Mouse (Mus musculus) MEL (cell line): ENCODE measurements at regions not wholly inside any gene's neighbourhood (a gene's known extent, or its start where the extent isn't known, plus 50 kb on each side); places are given as distances from the start of the nearest gene placed in this dataset.
"Not testable (repeated sequence)": the region's sequence is repeated elsewhere in the genome, so short reads cannot be mapped to it uniquely, and the experiment has no call there.

Experiments
- DNase-seq: peaks from one replicate; pipeline ENCODE4 v3.0.0; 2011; ENCODE audit warnings: low read depth, low spot score
- H3K27ac ChIP-seq: 2 replicates; pipeline ENCODE4 v1.5.1; 2012; ENCODE audit warnings: low read depth, mild to moderate bottlenecking, control low read depth, low read length, moderate library complexity; ENCODE audit not compliant: control insufficient read depth
- H3K27me3 ChIP-seq, 2 experiments: fragments of 150-350 bp in 1 of 2; sonication (generic) in 1 of 2; 2 replicates each; pipeline ENCODE4 v1.6.1; 2012; ENCODE audit warnings: low read length in 2 of 2, mild to moderate bottlenecking in 2 of 2, improper control_type of control experiment in 1 of 2, moderate library complexity in 1 of 2; ENCODE audit not compliant: insufficient read depth in 2 of 2, control insufficient read depth in 1 of 2
- H3K36me3 ChIP-seq, 2 experiments: 2 replicates each; pipeline ENCODE4 v1.6.1; 2012 to 2014; ENCODE audit warnings: low read length in 2 of 2, improper control_type of control experiment in 1 of 2, inconsistent platforms in 1 of 2, mild to moderate bottlenecking in 1 of 2; ENCODE audit not compliant: insufficient read depth in 2 of 2, control insufficient read depth in 1 of 2
- H3K4me1 ChIP-seq, 2 experiments: fragments of 150-350 bp in 1 of 2; sonication (generic) in 1 of 2; 2 replicates each; pipeline ENCODE4 v1.6.1; 2012; ENCODE audit warnings: low read length in 2 of 2, improper control_type of control experiment in 1 of 2, mild to moderate bottlenecking in 1 of 2; ENCODE audit not compliant: insufficient read depth in 2 of 2, control insufficient read depth in 1 of 2
- H3K4me3 ChIP-seq, 2 experiments: fragments of 150-350 bp in 1 of 2; sonication (generic) in 1 of 2; 2 replicates each; pipeline ENCODE4 v1.5.1; 2012; ENCODE audit warnings: low read depth in 2 of 2, low read length in 2 of 2, mild to moderate bottlenecking in 2 of 2, moderate library complexity in 2 of 2, control low read depth in 1 of 2, improper control_type of control experiment in 1 of 2; ENCODE audit not compliant: control insufficient read depth in 1 of 2, insufficient read depth in 1 of 2
- H3K79me2 ChIP-seq: 2 replicates; pipeline ENCODE4 v1.6.1; 2012; ENCODE audit warnings: mild to moderate bottlenecking, low read length, moderate library complexity; ENCODE audit not compliant: control insufficient read depth, poor library complexity, insufficient read depth
- H3K9ac ChIP-seq: 2 replicates; pipeline ENCODE4 v1.6.1; 2012; ENCODE audit warnings: low read depth, mild to moderate bottlenecking, control low read depth, low read length, moderate library complexity; ENCODE audit not compliant: control insufficient read depth, poor library complexity, severe bottlenecking
- H3K9me3 ChIP-seq: fragments of 150-350 bp; sonication (generic); replicated peaks from 2 replicates; pipeline ENCODE4 v1.6.1; 2012; ENCODE audit warnings: mild to moderate bottlenecking, low read length, improper control_type of control experiment, moderate library complexity; ENCODE audit not compliant: insufficient read depth
- CHD1 ChIP-seq: IDR thresholded peaks from 2 replicates; pipeline ENCODE4 v1.6.1; 2012; ENCODE audit warnings: low read depth, mild to moderate bottlenecking, inconsistent platforms, low read length, improper control_type of control experiment
- ETS1 ChIP-seq: IDR thresholded peaks from 2 replicates; pipeline ENCODE4 v1.6.1; 2012; ENCODE audit warnings: low read depth, mild to moderate bottlenecking, inconsistent platforms, low read length, improper control_type of control experiment, moderate library complexity
- MXI1 ChIP-seq: IDR thresholded peaks from 2 replicates; pipeline ENCODE4 v1.6.1; 2011; ENCODE audit warnings: mild to moderate bottlenecking, low read depth, low read length, improper control_type of control experiment
- MYB ChIP-seq: IDR thresholded peaks from 2 replicates; pipeline ENCODE4 v1.6.1; 2011; ENCODE audit warnings: mild to moderate bottlenecking, low read depth, low read length, improper control_type of control experiment
- TCF12 ChIP-seq: IDR thresholded peaks from 2 replicates; pipeline ENCODE4 v1.6.1; 2014; ENCODE audit warnings: low read depth, mild to moderate bottlenecking, inconsistent platforms, low read length, improper control_type of control experiment, moderate library complexity

DNA sequence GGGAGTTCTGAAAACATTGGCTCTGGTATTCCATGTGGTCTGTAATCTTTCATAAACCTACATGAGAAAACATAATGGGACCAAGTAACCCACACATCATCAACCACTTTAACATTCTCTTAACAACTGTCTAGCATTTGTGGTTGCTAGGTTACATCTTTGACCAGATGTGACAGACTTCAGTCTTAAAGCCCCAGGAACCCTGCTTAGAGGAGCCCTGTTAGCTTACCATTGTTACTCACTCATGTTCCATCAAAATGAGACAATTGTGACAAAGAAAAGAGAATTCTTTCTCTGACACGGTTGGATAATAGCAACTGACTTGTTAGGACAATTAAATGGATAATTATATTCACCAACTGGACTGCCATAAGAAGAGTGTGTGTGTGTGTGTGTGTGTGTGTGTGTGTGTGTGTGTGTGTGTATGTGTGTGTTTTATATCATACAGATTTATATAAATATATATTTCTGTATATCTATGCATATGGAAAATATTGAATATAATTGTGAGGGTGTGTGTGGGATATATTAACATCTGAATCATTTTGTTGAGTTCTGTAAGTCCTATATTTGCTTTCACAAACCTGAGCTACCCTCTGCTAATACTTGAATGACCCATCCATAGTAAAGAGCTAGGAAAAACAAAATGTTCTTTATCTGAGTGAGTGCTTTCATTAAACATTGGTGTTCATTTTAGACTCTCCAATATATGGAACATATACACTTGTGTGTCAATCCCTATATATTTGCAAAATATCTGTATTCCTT lies 997.1 kb downstream of the Amy2a5 start:
- no peak for DNase-seq

DNA sequence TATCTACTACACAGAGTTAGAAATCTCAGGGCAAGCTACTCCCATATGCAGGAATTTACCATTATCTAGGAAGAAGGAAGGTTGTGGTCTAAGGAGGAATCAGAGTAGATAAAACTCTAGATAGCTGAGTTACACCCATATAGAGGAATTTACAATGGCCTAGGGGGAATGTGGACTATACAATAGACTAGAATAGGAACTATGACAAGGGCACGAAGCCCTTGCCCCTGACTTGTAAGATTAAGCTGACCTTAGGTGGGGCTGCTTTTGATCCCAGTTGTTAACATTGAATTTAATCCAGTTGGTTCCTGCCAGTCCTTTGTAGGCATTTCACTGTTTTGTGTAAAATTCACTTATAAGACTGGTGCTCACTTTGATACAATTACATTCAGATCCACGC lies 1015.7 kb downstream of the Amy2a5 start:
- not testable (repeated sequence) for DNase-seq, H3K27ac ChIP-seq, H3K9ac ChIP-seq, H3K79me2 ChIP-seq, H3K9me3 ChIP-seq, H3K4me3 ChIP-seq, H3K4me1 ChIP-seq, H3K36me3 ChIP-seq, H3K27me3 ChIP-seq

More for the DNA sequence above, 997.1 kb downstream of the Amy2a5 start:
- Histone ChIP-seq H3K79me2 (no peaks in the 10 kb centered on the region), H3K9ac (no peak overlapping the region), H3K4me1 (no peaks in the 10 kb centered on the region), H3K27ac (no peak overlapping the region), H3K9me3 (no peaks in the 10 kb centered on the region; the same call in 1 of the 2 replicates), H3K36me3 (no peaks in the 10 kb centered on the region), H3K4me3 (no peak overlapping the region), H3K27me3 (no peaks in the 10 kb centered on the region)
- TF ChIP-seq TCF12 (no peak), MYB (no peak), ETS1 (no peak)

DNA sequence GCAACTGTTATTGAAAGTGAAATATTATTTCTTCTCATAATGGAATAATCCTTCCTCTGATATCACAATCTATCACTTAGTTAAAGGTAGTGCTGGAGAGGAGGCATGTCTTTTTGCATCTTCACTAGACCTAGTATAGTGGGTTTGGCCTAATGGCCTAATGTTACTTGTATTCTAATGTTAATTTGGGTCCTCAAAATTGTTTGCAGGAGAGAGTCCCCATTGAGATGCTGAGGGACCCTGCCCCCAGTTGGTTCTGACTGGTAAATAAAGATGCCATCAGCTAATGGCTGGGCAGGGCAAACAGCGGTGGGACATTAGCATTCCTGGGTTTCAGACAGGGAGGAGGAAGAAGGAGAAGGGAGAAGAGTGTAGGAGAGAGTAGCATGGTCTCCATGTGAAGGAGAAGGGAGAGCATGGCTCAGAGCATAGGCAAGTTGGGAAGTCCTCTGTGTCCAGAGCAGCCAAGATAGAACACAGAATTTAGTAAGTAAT lies 1019.0 kb downstream of the Amy2a5 start:
- DNase-seq: no peak
- H3K27ac ChIP-seq: no peak overlapping the region
- H3K4me3 ChIP-seq: no peak overlapping the region
- H3K9ac ChIP-seq: no peak overlapping the region
- no peak for TF ChIP-seq CHD1
- TF ChIP-seq MXI1: no peak
- TF ChIP-seq MYB: no peak
- H3K4me1 ChIP-seq: no peaks in the 10 kb centered on the region
- no peaks in the 10 kb centered on the region for H3K27me3 ChIP-seq
- no peaks in the 10 kb centered on the region for H3K9me3 ChIP-seq
- no peaks in the 10 kb centered on the region for H3K79me2 ChIP-seq
- no peaks in the 10 kb centered on the region for H3K36me3 ChIP-seq
